Comparison of ENCODE assay signal across 16 mouse cellular contexts in genomic region chr8:93698508-93698907, GRCm38 (mm10).
DNase-seq lines count a peak whose midpoint lies in the region; TF ChIP-seq lines count a peak whose summit lies in the region.
"Had no signal": no experiment of that assay in that cellular context is flagged by ENCODE, and none has a peak within 500 bp of the region (broad histone marks: within the 10 kb centered on the region; RNA-seq: fewer than 3 reads in every experiment).

No protein-coding gene starts in this region.

- no peak for TF ChIP-seq POLR2A in CH12.LX (IDR thresholded peaks at IDR 0.05; ENCODE audit: low read depth, low read length)

- H3K27ac ChIP-seq in CH12.LX (ENCODE audit: insufficient read depth, low read depth): no peak overlapping the region
- H3K27ac ChIP-seq in midbrain, embryonic 10.5 days (replicated peaks): no peak overlapping the region

- peaks cover 12 to 45% of the 10 kb centered on the region in 2 experiments; a peak in 3 of 4 replicates for H3K4me1 ChIP-seq in CH12.LX (ENCODE audit: control insufficient read depth in 1 of 2, insufficient read depth in 2 of 2)
- H3K4me1 ChIP-seq in midbrain, embryonic 10.5 days: no peaks in the 10 kb centered on the region

- no peak for TF ChIP-seq CTCF in CH12.LX (conservative IDR thresholded peaks at IDR 0.05 in 1 of 2, IDR thresholded peaks at IDR 0.05 in 1 of 2; ENCODE audit: low read depth in 2 of 2, low read length in 2 of 2)

- H3K4me2 ChIP-seq in CH12.LX (ENCODE audit: insufficient read depth, low read depth, poor library complexity, severe bottlenecking): no peak overlapping the region

- no peak overlapping the region for H3K9ac ChIP-seq in CH12.LX (ENCODE audit: insufficient read depth, low read depth)

- H3K79me2 ChIP-seq in CH12.LX (replicated peaks; ENCODE audit: control insufficient read depth, extremely low read depth, insufficient read depth, poor library complexity, severe bottlenecking): no peaks in the 10 kb centered on the region

- no peak overlapping the region for H3K4me3 ChIP-seq in CH12.LX (replicated peaks in 1 of 3; ENCODE audit: low read depth in 2 of 3, low read length in 2 of 3, poor library complexity in 1 of 3)
- H3K4me3 ChIP-seq in midbrain, embryonic 10.5 days: no peak overlapping the region

- intact Hi-C loops in heart, postnatal 25 days (cut with DNase I): no loop called here

- WGBS in midbrain, embryonic 10.5 days: 87% methylated on average over 3 of the region's 3 CpGs

- TF ChIP-seq EP300 in CH12.LX (IDR thresholded peaks at IDR 0.05; ENCODE audit: low read length): peak; percentile 63

- in situ Hi-C loops in CH12.LX (cut with MboI; ENCODE audit: low pct_ligation_motif_present, low pct_unique_long_range_greater_than_20kb, low sequenced_read_pairs): loop anchor here (25.0 kb wide), 1 partner anchor 489 kb away; the partner anchor contains the start of gene Mt1

- no peaks in the 10 kb centered on the region for H3K27me3 ChIP-seq in CH12.LX (replicated peaks)
- H3K27me3 ChIP-seq in midbrain, embryonic 10.5 days (ENCODE audit: low read depth, poor library complexity, severe bottlenecking): no peaks in the 10 kb centered on the region

- DNase-seq in heart, adult 11 months: peak; percentile 17
- no peak for DNase-seq in heart, postnatal 25 days (ENCODE audit: low spot score)
- peak; percentile 52 for DNase-seq in CH12.LX (ENCODE audit: extremely low read depth)
- no peak for DNase-seq in midbrain, embryonic 10.5 days (ENCODE audit: low spot score)
- DNase-seq: adrenal gland, adult 2 months; adrenal gland, adult 8-10 months; adrenal gland, postnatal 10 days; adrenal gland, postnatal 14 days; adrenal gland, postnatal 25 days; adrenal gland, postnatal 36 days; B cell, adult 2 months; cerebellum, adult 11 months; cerebellum, adult 11-12 months; cerebellum, adult 18-20 months; cerebellum, adult 2 months had no signal

- H3K36me3 ChIP-seq in CH12.LX (replicated peaks in 1 of 2; ENCODE audit: control insufficient read depth in 1 of 2, insufficient read depth in 1 of 2, low read length in 1 of 2): no peaks in the 10 kb centered on the region
- no peaks in the 10 kb centered on the region for H3K36me3 ChIP-seq in midbrain, embryonic 10.5 days
- H3K36me3 ChIP-seq: G1E had no signal

- TF ChIP-seq RAD21 in CH12.LX (IDR thresholded peaks at IDR 0.05; ENCODE audit: low read depth, low read length): no peak; the same call in 1 of the 2 replicates

- no peaks in the 10 kb centered on the region for H3K9me3 ChIP-seq in CH12.LX (replicated peaks; ENCODE audit: low read length)
- no peaks in the 10 kb centered on the region for H3K9me3 ChIP-seq in midbrain, embryonic 10.5 days (replicated peaks)

- dilution Hi-C loops in CH12.LX (cut with MboI; ENCODE audit: extremely low pct_ligation_motif_present, extremely low pct_unique_long_range_greater_than_20kb, low sequenced_read_pairs): no loop called here

TF ChIP-seq in CH12.LX, 34 proteins besides CTCF, POLR2A, EP300 and RAD21:
- TF ChIP-seq IRF4 (IDR thresholded peaks at IDR 0.05; ENCODE audit: low read depth, low read length): 0 out of 2 replicates have a peak, but pooled peaks have one; percentile 14
- no peak for TF ChIP-seq MXI1 (IDR thresholded peaks at IDR 0.05; ENCODE audit: low read depth, low read length)
- TF ChIP-seq CHD2 (IDR thresholded peaks at IDR 0.05; ENCODE audit: low read length): no peak
- TF ChIP-seq ZMIZ1 (IDR thresholded peaks at IDR 0.05; ENCODE audit: low read depth, low read length): no peak
- no peak for TF ChIP-seq UBTF (IDR thresholded peaks at IDR 0.05; ENCODE audit: low read depth, low read length)
- no peak for TF ChIP-seq ELF1 (IDR thresholded peaks at IDR 0.05; ENCODE audit: low read depth, low read length)
- peak; percentile 63 for TF ChIP-seq TCF12 (IDR thresholded peaks at IDR 0.05; ENCODE audit: low read depth, low read length)
- peak; percentile 32; the same call in 1 of the 2 replicates for TF ChIP-seq SIN3A (IDR thresholded peaks at IDR 0.05; ENCODE audit: low read length)

Comparison
In these comparisons a context has a peak if more than half of its experiments do, and no peak if none do; other contexts are left out.
1. DNase-seq: peak in heart, adult 11 months (single experiment) and CH12.LX (single experiment); none in heart, postnatal 25 days (single experiment) and midbrain, embryonic 10.5 days (single experiment).